Mouse (Mus musculus): ENCODE results near the gene Selenon. TPM values are rescaled to one million over a fixed set of nuclear protein-coding genes. Genes with fewer than 3 reads are reported as not detected.
"Not testable (repeated sequence)": the region's sequence is repeated elsewhere in the genome, so short reads cannot be mapped to it uniquely, and the experiment has no call there.

Selenon gene
- polyA plus RNA-seq, 1 experiment from 2014 or later: 9.3 TPM

DNA sequence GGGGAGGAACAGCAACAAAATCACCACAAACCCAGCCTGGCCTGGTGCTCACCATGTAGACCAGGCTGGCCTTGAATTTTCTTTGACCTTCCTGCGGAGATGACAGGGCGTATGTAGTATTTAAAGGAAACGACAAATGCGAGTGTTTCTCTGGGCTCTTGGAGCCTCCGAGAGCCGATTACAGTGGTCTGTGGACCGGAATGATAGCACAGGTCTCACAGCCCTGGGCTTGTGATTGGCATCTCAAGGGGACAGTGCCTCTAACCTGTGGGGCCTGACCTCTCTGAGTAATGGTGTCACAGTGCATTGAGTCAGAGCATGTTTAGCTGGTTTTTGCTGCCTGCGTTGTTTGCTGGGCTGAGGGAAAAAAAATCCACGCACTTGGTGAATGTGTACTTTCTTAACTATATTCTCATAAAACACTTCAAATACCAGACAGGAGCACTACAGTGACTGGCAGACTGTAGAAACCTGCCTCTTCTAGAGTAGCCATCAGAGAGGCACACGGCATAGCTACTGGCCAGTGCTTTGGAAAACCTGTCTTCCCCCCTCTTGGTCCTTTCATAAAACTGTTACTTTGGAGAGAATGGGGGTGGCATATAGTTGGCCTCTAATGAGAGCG lies 37.5 kb downstream of the Selenon start:
- Histone ChIP-seq H3K36me3 (ENCODE audit: poor library complexity, severe bottlenecking) (no peaks in the 10 kb centered on the region), H3K9ac (no peak overlapping the region), H3K9me3 (replicated peaks) (no peaks in the 10 kb centered on the region), H3K27me3 (no peaks in the 10 kb centered on the region), H3K4me2 (no peak overlapping the region), H3K27ac (no peak overlapping the region), H3K4me1 (peaks cover 18% of the 10 kb centered on the region), H3K4me3 (no peak overlapping the region)
- 95% methylated on average over 11 of the region's 11 CpGs for WGBS
- ATAC-seq: no peak

DNA sequence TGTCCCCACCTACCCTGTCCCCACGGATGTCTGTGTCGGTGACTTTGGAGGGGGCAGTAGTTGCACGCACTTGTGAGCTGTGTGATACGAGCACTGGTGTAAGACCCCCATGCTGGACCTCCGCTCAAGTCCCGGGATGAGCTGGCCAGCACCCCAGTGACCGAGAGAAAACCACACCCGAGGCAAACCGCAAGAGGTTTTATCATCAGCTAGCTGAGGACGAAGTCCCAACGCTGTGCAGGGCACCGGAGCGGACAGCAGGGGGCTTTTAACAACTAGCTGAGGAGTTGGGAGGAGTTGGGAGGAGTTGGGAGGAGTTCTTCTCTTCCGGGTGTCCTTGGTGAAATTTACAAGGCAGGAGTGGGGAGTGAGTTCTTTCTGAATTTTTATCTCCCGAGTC lies 39.2 kb downstream of the Selenon start:
- Histone ChIP-seq H3K36me3 (ENCODE audit: poor library complexity, severe bottlenecking) (peaks cover 2% of the 10 kb centered on the region; the same call in 1 of the 2 replicates), H3K4me1 (peaks cover 18% of the 10 kb centered on the region), H3K9ac (no peak overlapping the region), H3K27ac (no peak overlapping the region), H3K4me3 (peak overlapping the region; percentile 23), H3K4me2 (peak overlapping the region; percentile 48), H3K27me3 (no peaks in the 10 kb centered on the region), H3K9me3 (replicated peaks) (no peaks in the 10 kb centered on the region)
- no peak for ATAC-seq
- 33% methylated on average over 15 of the region's 15 CpGs for WGBS

DNA sequence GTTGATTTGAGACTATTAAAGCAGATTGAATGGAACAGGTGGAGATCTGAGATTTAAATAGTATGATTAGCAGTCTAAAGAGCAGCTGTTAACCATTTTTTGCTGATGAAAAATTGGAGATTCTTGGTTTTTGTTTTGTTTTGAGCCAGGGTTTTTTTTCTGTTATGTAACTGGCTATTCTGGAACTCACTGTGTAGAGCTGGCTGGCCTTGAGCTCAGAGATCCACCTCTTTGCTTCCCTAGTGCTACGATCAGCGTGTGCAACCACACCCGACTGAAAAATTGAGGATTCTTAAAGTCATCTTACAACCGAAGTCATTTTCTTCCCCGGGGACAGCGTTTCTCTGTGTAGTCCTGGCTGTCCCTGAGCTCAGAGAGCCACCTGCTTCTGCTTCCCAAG lies 40.2 kb downstream of the Selenon start:
- no peaks in the 10 kb centered on the region for H3K27me3 ChIP-seq
- H3K4me1 ChIP-seq: peaks cover 18% of the 10 kb centered on the region
- H3K4me3 ChIP-seq: peak overlapping the region; percentile 54
- no peak overlapping the region for H3K27ac ChIP-seq
- H3K36me3 ChIP-seq (ENCODE audit: poor library complexity, severe bottlenecking): peaks cover 11% of the 10 kb centered on the region
- H3K9ac ChIP-seq: peak overlapping the region; percentile 62; the same call in 1 of the 2 replicates
- no peaks in the 10 kb centered on the region for H3K9me3 ChIP-seq (replicated peaks)
- no peak for ATAC-seq
- 77% methylated on average over 6 of the region's 6 CpGs for WGBS
- peak overlapping the region; percentile 89 for H3K4me2 ChIP-seq

DNA sequence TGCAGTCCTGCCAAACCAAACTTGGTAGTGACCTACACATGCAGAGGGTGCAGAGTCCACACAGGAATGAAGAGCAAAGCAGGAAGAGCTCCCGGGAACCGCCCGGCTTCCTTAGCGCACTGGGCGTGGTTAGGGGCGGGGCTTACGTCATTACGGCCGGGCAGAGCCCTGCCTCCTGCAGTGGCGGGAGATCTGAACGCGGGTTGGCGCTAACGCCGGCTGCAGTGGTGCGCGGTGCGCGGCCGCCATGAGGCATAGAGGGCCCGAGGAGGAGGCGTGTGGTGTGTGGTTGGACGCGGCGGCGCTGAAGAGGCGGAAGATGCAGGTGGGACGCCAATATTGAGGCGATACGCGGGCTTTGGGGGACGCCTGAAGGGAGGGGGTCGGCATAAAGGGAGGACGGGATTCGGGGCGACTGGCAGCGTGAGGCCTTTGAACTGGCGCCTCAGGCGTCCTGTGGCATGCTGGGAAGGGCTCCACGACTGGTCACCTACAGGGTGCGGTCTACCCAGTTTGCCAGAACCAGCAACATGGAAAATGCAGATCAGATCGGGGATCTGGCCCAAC lies 41.0 kb downstream of the Selenon start, which contains the start of gene Aunip:
Gene Aunip (plus strand): TSS at position 155 of the 567 bp plus-strand sequence.
- peak within 1 kb of the TSS; percentile 89 for H3K4me2 ChIP-seq
- peaks cover 11% of the 10 kb centered on the region for H3K36me3 ChIP-seq (ENCODE audit: poor library complexity, severe bottlenecking)
- peaks cover 18% of the 10 kb centered on the region for H3K4me1 ChIP-seq
- peak within 1 kb of the TSS; percentile 54 for H3K4me3 ChIP-seq
- H3K27me3 ChIP-seq: no peaks in the 10 kb centered on the region
- H3K9ac ChIP-seq: peak within 1 kb of the TSS; percentile 62
- no peaks in the 10 kb centered on the region for H3K9me3 ChIP-seq (replicated peaks)
- WGBS: under 1% methylated on average over 42 of the region's 42 CpGs
- ATAC-seq: peak; percentile 97
- H3K27ac ChIP-seq: no peak within 1 kb of the TSS

- ATAC-seq: peak; percentile 41; the same call in 1 of the 2 replicates
- peaks cover 11% of the 10 kb centered on the region for H3K36me3 ChIP-seq (ENCODE audit: poor library complexity, severe bottlenecking)
Observed at GRCm38 (mm10) chr4:134510396-134510795, 41.6 kb downstream of the Selenon start.

GRCm38 (mm10) chr4:134506713-134507112 lies 45.3 kb downstream of the Selenon start:
- no peak overlapping the region for H3K27ac ChIP-seq

More at GRCm38 (mm10) chr4:134510396-134510795, 41.6 kb downstream of the Selenon start:
- H3K4me2 ChIP-seq: peak overlapping the region; percentile 89; the same call in 1 of the 2 replicates
- WGBS: 76% methylated on average over 4 of the region's 4 CpGs
- H3K9me3 ChIP-seq (replicated peaks): no peaks in the 10 kb centered on the region
- no peaks in the 10 kb centered on the region for H3K27me3 ChIP-seq
- H3K4me1 ChIP-seq: peaks cover 18% of the 10 kb centered on the region
- H3K9ac ChIP-seq: no peak overlapping the region
- no peak overlapping the region; the same call in 1 of the 2 replicates for H3K4me3 ChIP-seq
- no peak overlapping the region for H3K27ac ChIP-seq

GRCm38 (mm10) chr4:134505966-134506594 lies 45.9 kb downstream of the Selenon start:
- Histone ChIP-seq H3K36me3 (ENCODE audit: poor library complexity, severe bottlenecking) (peaks cover 11% of the 10 kb centered on the region), H3K27ac (no peak overlapping the region), H3K27me3 (no peaks in the 10 kb centered on the region), H3K9me3 (replicated peaks) (no peaks in the 10 kb centered on the region), H3K4me2 (no peak overlapping the region), H3K4me1 (peaks cover 1% of the 10 kb centered on the region; the same call in 1 of the 2 replicates), H3K9ac (no peak overlapping the region), H3K4me3 (no peak overlapping the region)
- WGBS: 77% methylated on average over 3 of the region's 4 CpGs
- ATAC-seq: no peak

More at GRCm38 (mm10) chr4:134506713-134507112, 45.3 kb downstream of the Selenon start:
- H3K36me3 ChIP-seq (ENCODE audit: poor library complexity, severe bottlenecking): peaks cover 11% of the 10 kb centered on the region
- 91% methylated on average over 19 of the region's 19 CpGs for WGBS
- ATAC-seq: no peak
- no peaks in the 10 kb centered on the region for H3K9me3 ChIP-seq (replicated peaks)
- no peaks in the 10 kb centered on the region for H3K27me3 ChIP-seq
- H3K4me1 ChIP-seq: peaks cover 8% of the 10 kb centered on the region
- no peak overlapping the region for H3K4me3 ChIP-seq
- H3K9ac ChIP-seq: no peak overlapping the region
- no peak overlapping the region for H3K4me2 ChIP-seq

DNA sequence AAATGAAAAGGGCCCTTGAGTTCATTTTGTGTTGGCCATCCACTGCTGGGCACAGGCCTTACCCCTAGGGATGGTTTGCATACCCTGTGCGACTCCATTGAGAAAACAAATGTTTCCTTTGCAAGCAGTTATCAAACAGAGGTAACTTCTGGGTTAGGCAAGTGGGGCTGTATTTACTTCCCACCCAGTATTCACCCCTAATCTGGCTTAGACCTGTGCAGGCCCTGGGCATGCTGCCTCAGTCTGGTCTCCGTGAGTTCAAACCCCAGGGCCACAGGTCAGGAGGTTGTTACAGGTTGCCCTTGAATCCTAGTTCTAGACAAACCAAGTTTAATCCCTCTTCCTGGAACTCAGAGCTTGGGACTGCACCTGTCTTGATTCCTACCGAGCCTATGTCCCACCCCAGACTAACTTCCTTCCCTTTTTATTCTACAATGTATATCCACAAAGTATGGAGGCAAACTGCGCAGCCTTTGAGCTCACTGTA lies 46.6 kb downstream of the Selenon start:
- Histone ChIP-seq H3K4me3 (no peak overlapping the region), H3K9ac (no peak overlapping the region), H3K9me3 (replicated peaks) (no peaks in the 10 kb centered on the region), H3K27me3 (no peaks in the 10 kb centered on the region), H3K27ac (no peak overlapping the region), H3K4me2 (no peak overlapping the region), H3K4me1 (no peaks in the 10 kb centered on the region), H3K36me3 (ENCODE audit: poor library complexity, severe bottlenecking) (peaks cover 11% of the 10 kb centered on the region)
- no peak for ATAC-seq
- 88% methylated on average over 4 of the region's 4 CpGs for WGBS

DNA sequence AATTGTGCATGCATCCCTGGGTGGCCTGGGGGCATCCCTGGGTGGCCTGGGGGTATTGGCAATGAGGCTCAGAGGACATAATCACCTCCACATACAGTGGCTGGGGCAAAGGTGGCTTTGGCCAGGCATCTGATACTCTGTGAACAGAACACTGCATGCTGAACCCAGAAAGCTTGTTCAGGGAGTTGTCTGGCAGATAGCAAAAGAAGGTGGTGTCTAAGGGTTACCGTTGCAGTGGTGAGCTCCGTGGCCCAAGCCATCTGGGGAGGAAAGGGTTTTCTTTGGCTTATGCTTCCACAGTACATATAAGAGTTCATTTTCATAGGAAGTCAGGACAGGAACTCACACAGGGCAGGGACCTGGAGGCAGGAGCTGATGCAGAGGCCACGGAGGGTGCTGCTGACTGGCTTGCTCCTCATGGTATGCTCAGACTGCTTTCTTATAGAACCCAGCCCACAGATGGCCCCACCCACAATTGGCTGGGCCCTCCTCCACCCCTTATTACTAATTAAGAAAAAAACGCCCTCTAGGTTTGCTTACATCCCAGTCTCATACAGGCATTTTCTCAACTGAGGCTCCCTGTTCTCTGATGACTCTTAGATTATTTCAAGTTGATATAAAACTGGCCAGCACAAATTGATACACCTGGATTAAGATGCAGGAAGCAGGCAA lies 48.1 kb downstream of the Selenon start:
- 80% methylated on average over 4 of the region's 4 CpGs for WGBS
- Histone ChIP-seq H3K36me3 (ENCODE audit: poor library complexity, severe bottlenecking) (peaks cover 11% of the 10 kb centered on the region), H3K27me3 (no peaks in the 10 kb centered on the region), H3K4me1 (no peaks in the 10 kb centered on the region), H3K9ac (no peak overlapping the region), H3K9me3 (replicated peaks) (no peaks in the 10 kb centered on the region), H3K4me2 (no peak overlapping the region), H3K27ac (no peak overlapping the region), H3K4me3 (no peak overlapping the region)
- no peak for ATAC-seq

DNA sequence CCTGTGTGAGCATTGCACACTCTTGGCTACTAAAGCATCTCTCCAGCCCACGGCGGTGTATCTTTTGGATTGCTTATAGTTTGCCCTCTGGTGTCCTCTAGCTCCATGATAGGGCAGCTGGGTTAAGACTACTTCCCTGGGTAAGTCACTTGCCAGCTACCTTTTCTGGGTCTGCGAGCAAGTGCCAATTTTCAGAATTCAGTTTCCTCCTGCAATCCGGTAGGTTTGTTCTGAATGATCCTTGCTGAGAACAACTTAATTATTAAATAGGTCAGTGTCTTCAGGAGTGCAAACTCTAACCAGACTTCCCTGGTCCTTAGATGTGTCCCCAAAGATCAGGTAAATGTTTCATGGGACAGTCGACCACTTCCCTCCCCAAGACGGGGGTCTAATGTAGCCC lies 50.9 kb downstream of the Selenon start:
- Histone ChIP-seq H3K9ac (no peak overlapping the region), H3K9me3 (replicated peaks) (no peaks in the 10 kb centered on the region), H3K27ac (no peak overlapping the region), H3K4me3 (no peak overlapping the region), H3K27me3 (no peaks in the 10 kb centered on the region), H3K4me2 (no peak overlapping the region), H3K4me1 (peaks cover 20% of the 10 kb centered on the region), H3K36me3 (ENCODE audit: poor library complexity, severe bottlenecking) (no peaks in the 10 kb centered on the region)
- 93% methylated on average over 6 of the region's 6 CpGs for WGBS
- ATAC-seq: no peak

- peaks cover 28% of the 10 kb centered on the region for H3K4me1 ChIP-seq
- not testable (repeated sequence) for H3K36me3 ChIP-seq (ENCODE audit: poor library complexity, severe bottlenecking); H3K27me3 ChIP-seq; H3K4me3 ChIP-seq; H3K9me3 ChIP-seq (replicated peaks); H3K27ac ChIP-seq; ATAC-seq; H3K9ac ChIP-seq; H3K4me2 ChIP-seq
- 84% methylated on average over 6 of the region's 6 CpGs for WGBS
Observed at GRCm38 (mm10) chr4:134498983-134499382, 53.0 kb downstream of the Selenon start.

All from forebrain, embryonic 13.5 days (tissue).